Mouse (Mus musculus) olfactory bulb, adult 2 months (tissue): ENCODE data around the gene Tagap. TPM values are rescaled to one million over a fixed set of nuclear protein-coding genes. Genes with fewer than 3 reads are reported as not detected.

ENCODE experiments used
- H3K27ac ChIP-seq: fragments of 200-500 bp; 2 replicates; pipeline ENCODE4 v1.5.1; 2012; ENCODE audit warnings: low read depth, low read length; ENCODE audit not compliant: insufficient read depth
- H3K4me1 ChIP-seq: fragments of 200-500 bp; 2 replicates; pipeline ENCODE4 v1.6.1; 2012; ENCODE audit warnings: low read length; ENCODE audit not compliant: control insufficient read depth, insufficient read depth
- H3K4me3 ChIP-seq: fragments of 200-500 bp; 2 replicates; pipeline ENCODE4 v1.5.1; 2012; ENCODE audit warnings: mild to moderate bottlenecking, low read depth, low read length, moderate library complexity; ENCODE audit not compliant: insufficient read depth
- CTCF ChIP-seq: fragments of 200-500 bp; IDR thresholded peaks from 2 replicates; pipeline ENCODE4 v1.5.1; 2012; ENCODE audit warnings: low read depth, mild to moderate bottlenecking, low read length, moderate library complexity; ENCODE audit not compliant: insufficient read depth
- POLR2A ChIP-seq: fragments of 200-500 bp; IDR thresholded peaks from 2 replicates; pipeline ENCODE4 v1.6.1; 2012; ENCODE audit warnings: mild to moderate bottlenecking, low read depth, low read length, moderate library complexity; ENCODE audit not compliant: insufficient read depth
- WGBS: fragments of 180-500 bp; shearing (Covaris S2); methylation state at CpG from one replicate; pipeline ENCODE4 v1.1.7; 2018; 5-methylcytosine and 5-hydroxymethylcytosine counted together
- polyA plus RNA-seq: library from polyadenylated mRNA; stranded (reverse); fragments of >200 nt; gene quantifications from 2 replicates; pipeline ENCODE4 v1.2.4, GENCODE M21; 2012; ENCODE audit warnings: low replicate concordance; ENCODE audit not compliant: missing spikeins, insufficient read depth, insufficient read length

The Tagap gene
- polyA plus RNA-seq, result not detected in 2 replicates

GRCm38 (mm10) chr17:7925413-7926160 is at the start of gene Tagap:
Tagap (plus strand) TSS chr17:7926000.
- TF ChIP-seq CTCF (no peak), POLR2A (no peak)
- H3K4me3 ChIP-seq, result no peak within 1 kb of the TSS
- no peak within 1 kb of the TSS for H3K27ac ChIP-seq
- WGBS, result 66% methylated on average over 13 of the region's 13 CpGs
- no peaks in the 10 kb centered on the region for H3K4me1 ChIP-seq

- no peak overlapping the region for H3K4me3 ChIP-seq
- peaks cover 6% of the 10 kb centered on the region for H3K4me1 ChIP-seq
- TF ChIP-seq POLR2A (no peak), CTCF (no peak)
- no peak overlapping the region for H3K27ac ChIP-seq
- WGBS, result 96% methylated on average over 13 of the region's 13 CpGs
Observed at GRCm38 (mm10) chr17:7876541-7876940, 49.3 kb upstream of the Tagap start.

- Histone ChIP-seq H3K4me3 (no peak overlapping the region), H3K4me1 (0 out of 2 replicates have a peak, but pooled peaks cover 2% of the 10 kb centered on the region), H3K27ac (no peak overlapping the region)
- TF ChIP-seq CTCF, result no peak
- no peak for TF ChIP-seq POLR2A
- 84% methylated on average over 7 of the region's 7 CpGs for WGBS
Observed at GRCm38 (mm10) chr17:7877191-7877764, 48.5 kb upstream of the Tagap start.

GRCm38 (mm10) chr17:7877878-7878277 is 47.9 kb upstream of the Tagap start:
- Histone ChIP-seq H3K4me3 (no peak overlapping the region), H3K27ac (no peak overlapping the region), H3K4me1 (0 out of 2 replicates have a peak, but pooled peaks cover 2% of the 10 kb centered on the region)
- WGBS, result 32% methylated on average over 2 of the region's 2 CpGs
- no peak for TF ChIP-seq POLR2A
- no peak for TF ChIP-seq CTCF

GRCm38 (mm10) chr17:7879529-7879928 is 46.3 kb upstream of the Tagap start:
- WGBS, result 91% methylated on average over 4 of the region's 4 CpGs
- Histone ChIP-seq H3K4me1 (no peaks in the 10 kb centered on the region), H3K27ac (no peak overlapping the region), H3K4me3 (no peak overlapping the region)
- TF ChIP-seq POLR2A, result no peak

- WGBS, result 88% methylated on average over 11 of the region's 11 CpGs
- no peak overlapping the region for H3K4me3 ChIP-seq
- TF ChIP-seq CTCF (no peak), POLR2A (no peak)
- no peaks in the 10 kb centered on the region for H3K4me1 ChIP-seq
- no peak overlapping the region for H3K27ac ChIP-seq
Observed at GRCm38 (mm10) chr17:7883126-7883525, 42.7 kb upstream of the Tagap start.

- WGBS, result 90% methylated on average over 10 of the region's 10 CpGs
- TF ChIP-seq POLR2A (no peak), CTCF (no peak)
- Histone ChIP-seq H3K27ac (no peak overlapping the region), H3K4me3 (no peak overlapping the region), H3K4me1 (no peaks in the 10 kb centered on the region)
Observed at GRCm38 (mm10) chr17:7884606-7885005, 41.2 kb upstream of the Tagap start.

GRCm38 (mm10) chr17:7887071-7887815 is 38.6 kb upstream of the Tagap start:
- Histone ChIP-seq H3K4me1 (no peaks in the 10 kb centered on the region), H3K4me3 (no peak overlapping the region), H3K27ac (no peak overlapping the region)
- WGBS, result 91% methylated on average over 20 of the region's 20 CpGs
- TF ChIP-seq CTCF (no peak), POLR2A (no peak)

GRCm38 (mm10) chr17:7888291-7888690 is 37.5 kb upstream of the Tagap start:
- 94% methylated on average over 6 of the region's 6 CpGs for WGBS
- H3K27ac ChIP-seq, result no peak overlapping the region
- TF ChIP-seq POLR2A (no peak), CTCF (no peak)
- H3K4me1 ChIP-seq, result no peaks in the 10 kb centered on the region
- H3K4me3 ChIP-seq, result no peak overlapping the region
